Mouse (Mus musculus) heart, postnatal 0 days (tissue): ENCODE data around the gene Akap10.

Experiments
- CTCF ChIP-seq: IDR thresholded peaks from 2 replicates; pipeline ENCODE4 v1.5.1; 2016; ENCODE audit warnings: antibody characterized with exemption, control low read depth, low read depth
- EP300 ChIP-seq: IDR thresholded peaks from 2 replicates; pipeline ENCODE4 v1.6.1; 2016; ENCODE audit warnings: antibody characterized with exemption, low read depth

- no peak for TF ChIP-seq CTCF
- no peak for TF ChIP-seq EP300
These were observed 41.6 kb upstream of the Akap10 start for GRCm38 (mm10) chr11:61971441-61972221.
